Mouse (Mus musculus) forebrain, embryonic 10.5 days (tissue): ENCODE results near the gene Lcor. TPM values are rescaled to one million over a fixed set of nuclear protein-coding genes. Genes with fewer than 3 reads are reported as not detected.

ENCODE experiments used
- DNase-seq: peaks from one replicate; pipeline ENCODE4 v3.0.0-alpha.2; 2017; ENCODE audit warnings: low spot score; ENCODE audit errors: extremely low spot score
- H3K27ac ChIP-seq: fragments of 300-500 bp; sonication (generic); 2 replicates; pipeline ENCODE4 v1.5.1; 2016; ENCODE audit warnings: mild to moderate bottlenecking
- H3K27me3 ChIP-seq: fragments of 300-500 bp; sonication (generic); 2 replicates; pipeline ENCODE4 v1.6.1; 2016; ENCODE audit warnings: mild to moderate bottlenecking; ENCODE audit not compliant: poor library complexity, severe bottlenecking
- H3K36me3 ChIP-seq: fragments of 300-500 bp; sonication (generic); replicated peaks from 2 replicates; pipeline ENCODE4 v1.6.1; 2016; ENCODE audit warnings: mild to moderate bottlenecking, moderate library complexity
- H3K4me1 ChIP-seq: fragments of 300-500 bp; sonication (generic); 2 replicates; pipeline ENCODE4 v1.6.1; 2016
- H3K4me3 ChIP-seq: fragments of 300-500 bp; sonication (generic); 2 replicates; pipeline ENCODE4 v1.5.1; 2016; ENCODE audit warnings: mild to moderate bottlenecking, moderate library complexity
- H3K9me3 ChIP-seq: fragments of 300-500 bp; sonication (generic); 2 replicates; pipeline ENCODE4 v1.6.1; 2016; ENCODE audit warnings: mild to moderate bottlenecking, moderate library complexity
- WGBS: fragments of 180-500 bp; shearing (Covaris S2); methylation state at CpG from one replicate; pipeline ENCODE4 v1.1.7; 2016; 5-methylcytosine and 5-hydroxymethylcytosine counted together
- polyA plus RNA-seq: library from polyadenylated mRNA; unstranded; fragments of >200 nt; fragmentation: Nextera tagmentation; extraction: Ambion mirVana; gene quantifications from 2 replicates; pipeline ENCODE4 v1.2.1, GENCODE M21; 2016

The Lcor gene
- polyA plus RNA-seq, 1 experiment from 2014 or later: 15.9 TPM

- DNase-seq: no peak
- H3K27me3 ChIP-seq: no peaks in the 10 kb centered on the region
- no peak overlapping the region for H3K4me3 ChIP-seq
- peaks cover 55% of the 10 kb centered on the region for H3K36me3 ChIP-seq
- no peaks in the 10 kb centered on the region for H3K4me1 ChIP-seq
- H3K9me3 ChIP-seq: no peaks in the 10 kb centered on the region
- 94% methylated on average over 5 of the region's 5 CpGs for WGBS
- no peak overlapping the region for H3K27ac ChIP-seq
Measured at GRCm38 (mm10) chr19:41582918-41583514, 100.6 kb downstream of the Lcor start.

GRCm38 (mm10) chr19:41586752-41587151, 104.3 kb downstream of the Lcor start:
- Histone ChIP-seq H3K9me3 (no peaks in the 10 kb centered on the region), H3K27me3 (no peaks in the 10 kb centered on the region), H3K4me1 (no peaks in the 10 kb centered on the region), H3K36me3 (peaks cover 48% of the 10 kb centered on the region), H3K27ac (no peak overlapping the region), H3K4me3 (no peak overlapping the region)
- DNase-seq: no peak
- WGBS: 95% methylated on average over 10 of the region's 10 CpGs

GRCm38 (mm10) chr19:41587431-41588222, 105.2 kb downstream of the Lcor start:
- Histone ChIP-seq H3K27me3 (no peaks in the 10 kb centered on the region), H3K4me3 (no peak overlapping the region), H3K9me3 (no peaks in the 10 kb centered on the region), H3K4me1 (no peaks in the 10 kb centered on the region), H3K36me3 (peaks cover 39% of the 10 kb centered on the region), H3K27ac (no peak overlapping the region)
- DNase-seq: no peak
- WGBS: 93% methylated on average over 20 of the region's 20 CpGs

GRCm38 (mm10) chr19:41589026-41589425, 106.6 kb downstream of the Lcor start:
- H3K4me3 ChIP-seq: no peak overlapping the region
- H3K27ac ChIP-seq: no peak overlapping the region
- H3K9me3 ChIP-seq: no peaks in the 10 kb centered on the region
- no peaks in the 10 kb centered on the region for H3K27me3 ChIP-seq
- no peak for DNase-seq
- WGBS: 85% methylated on average over 7 of the region's 7 CpGs
- H3K4me1 ChIP-seq: no peaks in the 10 kb centered on the region
- peaks cover 25% of the 10 kb centered on the region for H3K36me3 ChIP-seq

- no peak for DNase-seq
- WGBS: 90% methylated on average over 8 of the region's 8 CpGs
- Histone ChIP-seq H3K4me3 (no peak overlapping the region), H3K36me3 (peaks cover 19% of the 10 kb centered on the region), H3K27me3 (no peaks in the 10 kb centered on the region), H3K27ac (no peak overlapping the region), H3K9me3 (no peaks in the 10 kb centered on the region), H3K4me1 (no peaks in the 10 kb centered on the region)
Measured at GRCm38 (mm10) chr19:41589681-41590080, 107.2 kb downstream of the Lcor start.

- no peaks in the 10 kb centered on the region for H3K36me3 ChIP-seq
- no peak for DNase-seq
- H3K27me3 ChIP-seq: no peaks in the 10 kb centered on the region
- H3K9me3 ChIP-seq: no peaks in the 10 kb centered on the region
- H3K4me1 ChIP-seq: no peaks in the 10 kb centered on the region
- 91% methylated on average over 12 of the region's 12 CpGs for WGBS
- H3K4me3 ChIP-seq: no peak overlapping the region
- no peak overlapping the region for H3K27ac ChIP-seq
Measured at GRCm38 (mm10) chr19:41591808-41592207, 109.4 kb downstream of the Lcor start.

- Histone ChIP-seq H3K27me3 (no peaks in the 10 kb centered on the region), H3K36me3 (no peaks in the 10 kb centered on the region), H3K9me3 (no peaks in the 10 kb centered on the region), H3K4me3 (no peak overlapping the region), H3K27ac (no peak overlapping the region), H3K4me1 (peaks cover 12% of the 10 kb centered on the region)
- no peak for DNase-seq
- 87% methylated on average over 6 of the region's 6 CpGs for WGBS
Measured at GRCm38 (mm10) chr19:41597170-41597894, 114.9 kb downstream of the Lcor start.

GRCm38 (mm10) chr19:41600647-41601046, 118.2 kb downstream of the Lcor start:
- Histone ChIP-seq H3K4me1 (peaks cover 12% of the 10 kb centered on the region), H3K9me3 (no peaks in the 10 kb centered on the region), H3K27me3 (no peaks in the 10 kb centered on the region), H3K27ac (no peak overlapping the region), H3K4me3 (no peak overlapping the region), H3K36me3 (no peaks in the 10 kb centered on the region)
- DNase-seq: no peak
- 51% methylated on average over 11 of the region's 11 CpGs for WGBS

GRCm38 (mm10) chr19:41606208-41606987, 124.0 kb downstream of the Lcor start:
- Histone ChIP-seq H3K9me3 (0 out of 2 replicates have a peak, but pooled peaks cover 6% of the 10 kb centered on the region), H3K27me3 (peaks cover 5% of the 10 kb centered on the region; the same call in 1 of the 2 replicates), H3K4me1 (no peaks in the 10 kb centered on the region), H3K36me3 (0 out of 2 replicates have a peak, but pooled peaks cover 2% of the 10 kb centered on the region), H3K27ac (no peak overlapping the region), H3K4me3 (no peak overlapping the region)
- 83% methylated on average over 10 of the region's 10 CpGs for WGBS
- no peak for DNase-seq

GRCm38 (mm10) chr19:41611683-41612082, 129.2 kb downstream of the Lcor start:
- no peak overlapping the region for H3K4me3 ChIP-seq
- no peak overlapping the region for H3K27ac ChIP-seq
- H3K9me3 ChIP-seq: 0 out of 2 replicates have a peak, but pooled peaks cover 6% of the 10 kb centered on the region
- H3K27me3 ChIP-seq: peaks cover 55% of the 10 kb centered on the region
- 0 out of 2 replicates have a peak, but pooled peaks cover 2% of the 10 kb centered on the region for H3K36me3 ChIP-seq
- DNase-seq: no peak
- peaks cover 45% of the 10 kb centered on the region for H3K4me1 ChIP-seq
- 88% methylated on average over 6 of the region's 6 CpGs for WGBS
